Mouse (Mus musculus) kidney, adult 8-10 months (tissue): ENCODE measurements around the gene Cd6.
A peak's percentile ranks its signal among the peaks of the same experiment; 100 is the strongest.

Source experiments
- DNase-seq, 2 experiments: peaks; one replicate each; pipeline ENCODE4 v3.0.0; 2022

Cd6 gene

DNA sequence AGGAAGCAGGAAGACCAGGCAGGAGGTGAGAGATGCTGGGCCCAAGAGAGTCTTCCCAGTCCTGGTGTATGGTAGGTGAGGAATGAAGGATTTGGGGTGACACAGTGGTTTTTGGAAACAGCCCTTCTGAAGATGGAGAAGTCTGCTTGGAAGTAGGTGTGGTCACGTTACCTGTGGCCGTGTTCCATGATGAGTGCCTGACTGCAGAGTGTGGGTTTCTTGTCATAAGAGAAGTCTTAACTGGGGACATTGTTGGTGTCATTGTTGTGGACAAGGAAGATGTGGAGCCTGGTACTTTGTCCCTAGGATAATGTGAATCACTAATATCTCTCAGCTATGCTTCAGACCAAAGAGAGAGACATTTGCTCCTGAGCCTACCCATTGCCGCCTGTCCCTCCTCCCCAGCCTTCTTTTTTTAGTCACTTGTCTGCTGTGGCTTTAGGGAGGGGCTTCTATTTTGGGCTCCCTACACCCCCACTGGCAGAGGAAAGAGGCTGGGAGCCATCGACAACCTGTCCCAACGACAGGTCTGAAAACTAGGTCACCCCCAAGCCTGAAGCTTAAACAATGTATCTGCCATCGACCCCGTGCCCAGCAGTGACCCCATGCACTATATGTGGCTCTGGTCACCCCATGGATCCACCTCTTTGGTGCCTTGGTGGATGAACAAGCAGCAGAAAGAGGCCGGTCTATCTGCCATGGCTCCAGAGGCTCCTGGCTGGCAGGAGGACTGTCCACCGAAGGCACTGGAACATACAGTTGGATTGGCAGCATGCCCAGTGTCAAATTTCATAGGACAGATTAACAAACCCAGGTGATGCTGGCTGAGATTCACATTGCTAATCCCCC, 69.7 kb downstream of the Cd6 start:
- DNase-seq: no peak

DNA sequence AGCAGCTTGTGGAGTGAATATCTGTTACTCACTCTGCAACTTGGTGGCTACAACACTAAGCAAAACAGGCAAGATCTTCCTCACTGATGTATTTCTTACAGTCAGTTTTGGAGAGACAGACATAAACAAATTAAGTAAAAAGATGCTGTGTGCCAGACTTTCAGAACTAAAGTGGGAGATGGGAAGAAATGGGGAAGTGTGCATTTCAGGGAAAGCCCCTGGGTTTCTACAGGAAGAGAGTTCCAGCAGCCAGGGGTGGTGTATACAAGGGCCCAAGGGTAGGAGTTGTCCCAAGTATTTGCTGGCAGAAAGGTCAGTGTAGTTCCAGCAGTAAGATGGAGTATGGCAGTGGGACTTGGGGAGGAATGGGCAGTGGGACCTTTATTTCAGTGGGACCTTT, 70.3 kb downstream of the Cd6 start:
- no peak for DNase-seq

DNA sequence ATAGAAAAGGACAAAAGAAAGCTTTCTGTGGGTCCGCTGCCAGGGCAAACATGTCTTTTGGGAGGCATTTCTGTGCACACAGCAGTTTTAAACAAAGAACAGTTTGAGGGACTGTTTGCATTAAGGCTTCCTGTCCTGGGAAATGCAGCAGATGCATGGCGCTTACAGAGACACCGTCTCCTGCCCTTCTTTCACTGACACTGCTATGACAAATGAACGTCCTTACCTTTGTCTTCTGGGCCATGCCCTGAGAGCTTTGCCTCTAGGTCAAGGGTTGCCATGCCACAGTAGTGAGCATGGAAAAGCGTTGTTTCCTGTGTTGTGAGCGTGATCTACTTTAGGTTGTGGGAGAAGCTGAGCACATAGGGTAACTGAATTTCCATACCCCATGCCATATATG, 71.2 kb downstream of the Cd6 start:
- no peak for DNase-seq

DNA sequence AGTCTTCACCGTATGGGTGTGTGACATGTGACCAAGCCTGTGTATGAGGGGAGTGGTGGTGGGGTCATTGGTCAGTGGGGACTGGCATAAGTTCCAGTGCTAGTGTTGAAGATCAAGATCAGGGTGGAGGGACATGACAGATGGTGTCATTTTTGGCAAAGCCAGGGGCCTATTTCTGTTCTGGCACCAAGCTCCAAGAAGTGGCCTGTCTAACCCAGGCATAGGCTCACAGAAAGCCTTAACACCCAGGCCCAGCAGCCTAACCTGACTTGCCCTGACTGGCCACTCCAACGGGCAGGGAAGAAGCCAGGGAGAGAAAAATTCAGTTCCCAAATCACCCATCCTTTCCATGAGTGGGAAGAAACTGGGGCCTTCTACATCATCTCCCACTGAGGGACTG, 72.3 kb downstream of the Cd6 start:
- DNase-seq: no peak

DNA sequence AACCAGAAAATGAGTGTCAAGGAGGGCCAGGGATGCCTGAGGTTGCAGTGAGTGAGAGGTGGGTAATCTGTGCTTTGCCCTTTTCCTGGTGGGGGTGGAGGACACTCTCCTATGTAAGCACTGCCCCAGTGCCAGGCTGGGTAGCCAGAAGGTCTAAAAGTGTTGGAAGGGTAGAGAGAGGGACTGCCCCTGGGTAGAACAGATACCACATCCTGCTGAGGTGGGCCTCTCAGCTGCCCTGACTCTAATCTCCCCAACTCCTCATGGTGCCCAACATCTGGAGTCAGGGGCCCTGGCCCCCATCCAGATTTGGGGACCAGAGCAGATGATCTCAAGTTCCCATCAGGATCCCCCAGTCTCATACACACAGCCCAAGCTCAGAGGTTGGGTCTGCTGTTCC, 72.7 kb downstream of the Cd6 start:
- DNase-seq: no peak

DNA sequence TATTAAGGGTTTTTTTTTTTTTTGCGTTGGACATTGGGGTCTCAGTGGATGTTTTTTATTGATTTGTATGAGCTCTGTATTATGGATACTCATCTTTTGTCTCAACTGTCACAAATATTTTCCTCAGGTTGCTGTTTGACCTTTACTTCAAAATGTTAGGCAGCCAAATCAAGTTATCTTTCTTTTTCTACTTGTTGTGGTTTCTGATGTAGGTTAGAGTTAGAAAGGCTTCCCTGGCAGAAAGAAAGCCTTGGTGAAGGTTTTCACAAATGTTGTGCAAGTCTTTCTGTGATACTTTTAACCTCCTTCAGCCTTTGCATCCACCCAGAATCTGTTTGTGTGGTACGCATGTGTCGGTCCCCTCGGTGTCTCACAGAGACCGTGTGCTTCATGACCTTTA, 77.2 kb downstream of the Cd6 start:
- no peak for DNase-seq

DNA sequence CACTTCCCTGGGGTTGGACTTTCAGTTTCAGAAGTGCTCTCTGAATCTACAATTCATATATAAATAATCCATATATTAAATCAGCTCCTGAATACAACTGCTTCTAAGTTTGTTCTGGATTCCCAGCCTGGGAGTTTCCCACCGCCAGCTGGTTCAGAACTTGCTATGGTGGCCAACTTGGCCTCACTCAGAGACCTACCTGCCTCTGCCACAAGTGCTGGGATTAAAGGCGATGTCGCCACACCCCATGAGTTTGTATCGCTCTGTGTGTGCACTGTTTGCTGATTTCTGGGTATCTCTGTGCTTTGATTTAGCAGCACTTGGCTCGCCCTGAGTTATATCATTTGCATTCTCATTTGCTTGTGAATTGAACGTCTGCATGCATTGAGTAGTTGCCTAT, 77.8 kb downstream of the Cd6 start:
- DNase-seq: no peak

DNA sequence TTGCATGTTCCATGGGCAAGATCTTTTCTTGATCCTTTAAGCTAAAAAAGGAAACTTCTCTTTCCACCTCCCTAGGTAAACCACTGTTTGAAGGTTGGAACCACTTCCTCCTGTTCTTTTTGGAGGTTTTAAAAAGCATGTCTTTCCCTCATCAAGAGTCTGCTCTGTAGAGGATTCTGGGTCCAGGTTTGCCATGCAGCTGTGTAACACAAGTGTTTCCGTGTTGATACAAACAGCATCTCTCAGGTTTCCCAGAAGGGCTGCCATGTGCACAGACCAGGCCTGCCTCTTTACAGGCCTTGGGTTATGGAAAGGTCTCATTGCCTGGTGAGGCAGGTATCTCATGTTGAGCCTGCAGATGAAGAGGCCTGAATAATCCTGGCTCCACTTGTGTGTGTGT, 78.3 kb downstream of the Cd6 start:
- DNase-seq: no peak

DNA sequence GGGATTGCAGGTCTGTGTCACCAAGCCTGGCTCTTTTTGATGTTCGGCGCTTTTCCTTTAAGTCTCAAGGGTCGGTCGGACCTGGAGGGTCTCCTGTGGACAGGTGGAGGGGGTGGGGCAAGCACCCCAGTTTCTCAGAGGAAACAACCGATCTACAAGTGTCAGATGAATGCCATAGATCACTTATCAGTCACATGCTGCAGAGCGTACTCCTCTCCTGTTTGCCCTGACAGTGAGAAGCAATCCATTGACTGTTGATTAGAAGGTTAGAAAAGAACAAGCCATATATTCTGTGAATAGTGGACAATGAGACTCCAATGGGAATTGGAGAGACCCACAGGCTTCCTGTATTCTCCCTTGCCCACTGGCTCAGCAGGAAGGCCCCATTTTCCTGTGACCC, 79.7 kb downstream of the Cd6 start:
- DNase-seq: no peak

DNA sequence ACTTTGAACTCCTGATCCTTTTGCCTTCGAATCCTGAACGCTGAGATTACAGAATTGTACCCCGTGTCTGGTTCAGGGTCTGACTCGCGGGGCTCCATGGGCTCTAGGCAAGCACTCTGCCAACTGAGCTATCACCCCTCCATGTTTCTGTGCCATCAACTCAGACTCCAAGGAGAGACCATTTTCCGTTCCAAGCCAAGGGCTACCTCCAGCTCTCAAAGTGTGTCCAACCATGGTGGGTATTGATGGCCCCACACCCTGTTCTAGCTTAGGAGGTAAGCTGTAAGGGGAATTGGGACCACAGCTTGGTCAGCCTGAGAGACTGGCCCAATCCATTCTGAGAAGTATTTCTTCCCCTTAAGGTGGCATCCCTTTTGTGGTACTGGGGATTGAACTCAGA, 80.6 kb downstream of the Cd6 start:
- DNase-seq: no peak

DNA sequence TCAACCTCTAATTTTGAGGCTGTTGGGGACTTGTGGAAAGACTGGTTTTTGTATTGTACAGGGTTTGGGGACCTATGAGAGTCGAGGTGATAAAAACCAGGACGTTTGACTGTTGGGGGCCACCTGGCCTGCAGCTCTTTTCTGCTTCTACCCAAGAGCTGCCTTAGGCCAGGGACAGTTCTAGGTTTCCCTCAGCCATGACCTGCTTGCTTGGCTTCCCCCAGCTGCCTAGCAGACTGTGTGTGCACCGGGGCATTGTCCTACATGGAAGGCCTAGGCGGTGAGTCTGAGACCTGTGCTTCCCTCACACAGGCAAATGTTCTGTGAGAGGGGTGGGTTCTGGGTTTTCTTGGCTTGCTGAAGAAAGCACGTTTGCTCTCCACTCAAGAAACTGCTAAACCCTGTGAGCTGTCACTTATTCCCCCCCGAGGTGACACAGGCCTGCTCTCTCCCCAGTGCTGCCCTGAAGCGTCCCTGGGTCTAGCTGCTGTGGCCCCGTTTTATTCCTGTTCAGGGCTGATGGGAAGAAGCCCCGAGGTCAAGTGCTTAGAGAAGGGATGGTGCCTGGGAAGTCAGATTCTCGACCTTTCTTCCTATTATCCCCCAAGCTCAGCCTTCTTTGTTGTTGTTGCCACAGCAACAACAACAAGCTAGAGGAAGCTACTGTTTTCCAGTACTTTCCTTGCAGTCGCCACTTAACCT, 81.3 kb downstream of the Cd6 start:
- no peak for DNase-seq

DNA sequence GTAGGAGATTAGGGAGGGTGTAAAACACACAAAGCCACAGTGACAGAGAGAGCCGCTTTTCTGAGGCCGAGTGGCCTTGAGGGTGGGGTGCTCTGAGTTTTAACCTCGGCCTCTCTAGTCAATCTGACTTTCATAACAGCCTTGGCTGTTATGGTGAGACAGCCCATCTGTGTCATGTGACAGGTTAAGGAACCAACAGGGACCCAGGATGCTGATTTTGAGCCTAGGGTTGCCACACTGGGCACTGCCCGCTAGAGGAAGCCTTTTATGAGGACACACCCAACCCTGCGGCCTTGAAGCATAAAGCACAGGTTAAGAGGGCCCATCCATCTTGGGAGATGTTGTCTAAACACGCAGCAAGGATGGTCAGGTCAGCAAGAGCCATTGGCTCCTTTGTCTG, 82.1 kb downstream of the Cd6 start:
- DNase-seq: no peak

DNA sequence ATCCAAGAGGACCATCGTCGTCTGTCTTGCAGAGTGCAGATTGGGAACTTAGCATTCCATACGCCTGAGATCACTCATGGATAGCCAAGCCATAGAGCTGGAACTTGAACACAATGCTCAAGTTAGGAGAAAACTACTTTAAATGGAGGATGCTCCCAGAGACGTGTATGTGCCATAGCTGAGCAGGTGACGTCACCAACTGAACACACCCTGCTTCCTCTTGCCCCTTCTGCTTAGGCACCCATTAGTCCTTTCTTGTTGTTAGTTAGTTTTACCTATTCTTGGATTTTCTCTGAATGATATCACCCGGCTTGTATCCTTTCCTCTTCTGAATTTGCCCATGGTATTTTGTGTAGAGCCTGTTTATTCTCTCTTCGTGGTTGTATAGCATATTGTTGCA, 82.7 kb downstream of the Cd6 start:
- DNase-seq: no peak

DNA sequence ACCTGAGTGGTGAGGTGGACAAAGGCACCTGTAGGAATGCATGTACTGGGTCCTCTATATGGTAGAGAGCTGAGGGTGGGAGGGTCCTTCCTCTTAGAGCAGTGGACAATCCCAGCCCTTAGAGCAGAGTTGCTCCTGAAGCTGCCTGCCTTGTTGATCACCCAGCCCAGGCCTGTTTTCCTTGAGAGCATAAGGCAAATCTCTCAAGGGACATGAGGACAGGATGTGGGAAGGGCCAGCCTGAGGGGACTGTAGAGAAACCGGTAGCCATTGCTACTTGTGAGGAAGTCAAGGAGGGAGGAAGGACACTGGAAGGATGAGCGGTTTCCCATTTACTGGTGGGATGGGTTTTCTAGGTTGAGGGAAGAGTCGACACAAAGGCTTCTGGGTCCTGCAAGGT, 87.3 kb downstream of the Cd6 start:
- DNase-seq: no peak

DNA sequence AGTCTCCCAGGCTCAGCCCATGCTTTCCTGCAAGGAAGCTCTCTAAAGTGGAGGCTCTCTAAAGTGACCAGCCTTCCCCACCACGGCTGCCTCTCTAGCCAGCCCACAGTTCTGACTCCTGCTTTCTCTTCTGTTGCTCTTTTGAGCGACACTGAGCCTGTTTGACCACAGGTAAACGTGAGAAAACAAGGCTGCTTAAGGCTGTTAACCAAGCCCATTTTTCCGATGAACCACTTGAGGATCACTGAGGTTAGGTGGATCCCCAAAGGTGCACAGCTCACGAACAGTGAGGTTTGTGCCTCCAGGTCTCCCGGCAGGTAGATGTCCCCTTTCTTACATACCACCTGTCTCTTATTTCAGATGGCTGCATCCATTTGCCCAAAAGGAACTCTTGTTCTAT, 87.7 kb downstream of the Cd6 start:
- no peak for DNase-seq

DNA sequence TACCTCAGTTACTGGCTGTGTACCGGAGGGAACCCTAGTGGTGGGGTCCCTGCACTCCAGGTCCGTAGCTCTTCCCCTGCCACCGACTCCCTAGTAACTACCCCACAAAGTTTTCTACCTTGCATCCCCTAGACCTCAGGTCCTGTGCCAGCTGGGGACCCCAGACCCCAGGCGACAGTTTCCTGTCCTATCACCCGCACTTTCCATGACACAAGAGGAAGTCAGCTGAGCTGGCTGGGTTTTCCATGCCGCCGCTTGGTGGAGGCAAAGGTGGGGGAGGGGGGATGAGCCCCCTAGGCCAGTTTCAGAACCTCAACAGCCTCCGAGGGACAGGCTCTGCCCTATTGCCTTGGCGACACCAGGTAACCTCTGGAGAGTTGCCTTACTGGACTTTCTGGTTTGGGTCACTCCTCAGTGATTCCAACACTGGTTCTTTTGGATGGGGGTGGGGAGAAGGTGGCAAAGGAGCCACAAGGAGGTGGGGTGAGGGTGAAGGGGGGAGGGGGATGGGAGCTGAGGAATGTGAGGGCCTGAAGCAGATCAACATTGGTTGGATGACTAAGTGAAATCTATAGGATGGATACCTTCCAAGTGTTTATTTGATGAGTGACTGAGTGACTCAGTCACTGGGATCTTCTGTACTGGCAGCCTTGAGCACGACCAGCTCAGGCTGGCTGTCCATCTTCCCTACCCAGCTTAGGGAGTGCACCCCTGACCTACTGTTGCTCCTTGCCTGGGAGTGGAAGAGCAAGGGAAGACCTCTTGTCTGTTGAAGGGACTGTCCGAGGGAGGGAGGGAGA, 89.0 kb downstream of the Cd6 start:
- DNase-seq: peak; percentile 24 to 61

DNA sequence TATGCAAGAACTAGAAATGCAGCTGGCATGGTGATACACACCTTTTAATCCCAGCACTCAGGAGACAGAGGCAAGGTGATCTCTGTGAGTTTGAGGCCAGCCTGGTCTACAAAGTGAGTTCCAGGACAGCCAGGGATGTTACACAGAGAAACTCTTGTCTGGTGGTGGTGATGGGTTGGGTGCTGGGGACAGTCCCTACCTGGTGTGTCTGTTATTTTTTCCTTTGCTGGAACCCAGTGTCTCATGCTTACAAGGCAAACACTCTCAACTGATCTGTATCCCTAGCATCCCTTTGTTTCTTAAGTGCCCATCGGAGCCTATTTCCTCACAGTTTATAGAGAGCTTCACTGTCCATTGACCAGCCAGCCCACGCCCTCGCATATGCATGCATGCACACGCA, 89.9 kb downstream of the Cd6 start:
- DNase-seq: no peak
